Mouse (Mus musculus) kidney, postnatal 10 days (tissue): ENCODE results near the gene Ago3.

Experiments used
- DNase-seq: peaks from one replicate; pipeline ENCODE4 v3.0.0; 2021; ENCODE audit warnings: mixed read lengths

The Ago3 gene

GRCm38 (mm10) chr4:126309211-126309921, 120.0 kb downstream of the Ago3 start:
- peak; percentile 59 for DNase-seq

- DNase-seq: no peak
Observed at GRCm38 (mm10) chr4:126306827-126307226, 122.5 kb downstream of the Ago3 start.

- DNase-seq: no peak
Observed at GRCm38 (mm10) chr4:126306058-126306457, 123.3 kb downstream of the Ago3 start.

- DNase-seq: no peak
Observed at GRCm38 (mm10) chr4:126305428-126305827, 123.9 kb downstream of the Ago3 start.

- DNase-seq: no peak
Observed at GRCm38 (mm10) chr4:126303877-126304276, 125.5 kb downstream of the Ago3 start.

- no peak for DNase-seq
Observed at GRCm38 (mm10) chr4:126301584-126302309, 127.6 kb downstream of the Ago3 start.

- peak; percentile 36 for DNase-seq
Observed at GRCm38 (mm10) chr4:126300916-126301583, 128.3 kb downstream of the Ago3 start.

GRCm38 (mm10) chr4:126296617-126297101, 132.7 kb downstream of the Ago3 start:
- DNase-seq: peak; percentile 86

GRCm38 (mm10) chr4:126295937-126296336, 133.4 kb downstream of the Ago3 start:
- no peak for DNase-seq

- no peak for DNase-seq
Observed at GRCm38 (mm10) chr4:126295152-126295551, 134.2 kb downstream of the Ago3 start.

- DNase-seq: no peak
Observed at GRCm38 (mm10) chr4:126291196-126291595, 138.2 kb downstream of the Ago3 start.

- no peak for DNase-seq
Observed at GRCm38 (mm10) chr4:126290314-126290713, 139.0 kb downstream of the Ago3 start.

- no peak for DNase-seq
Observed at GRCm38 (mm10) chr4:126288085-126288666, 141.2 kb downstream of the Ago3 start.

GRCm38 (mm10) chr4:126287302-126287995, 141.9 kb downstream of the Ago3 start:
- DNase-seq: no peak

GRCm38 (mm10) chr4:126286492-126286891, 142.9 kb downstream of the Ago3 start, which contains the start of gene Col8a2:
Gene Col8a2 (plus strand): TSS chr4:126286793.
- DNase-seq: peak; percentile 67

- no peak for DNase-seq
Observed at GRCm38 (mm10) chr4:126283582-126283981, 145.8 kb downstream of the Ago3 start.

- DNase-seq: no peak
Observed at GRCm38 (mm10) chr4:126281706-126282105, 147.7 kb downstream of the Ago3 start.
